Mouse (Mus musculus) midbrain, embryonic 10.5 days (tissue): ENCODE data around the gene Zfp229. TPM values are rescaled to one million over a fixed set of nuclear protein-coding genes. Genes with fewer than 3 reads are reported as not detected.
"Not testable (repeated sequence)": the region's sequence is repeated elsewhere in the genome, so short reads cannot be mapped to it uniquely, and the experiment has no call there.

Experiments
- DNase-seq: peaks from one replicate; pipeline ENCODE4 v3.0.0-alpha.2; 2017; ENCODE audit warnings: low spot score
- H3K27ac ChIP-seq: fragments of 300-500 bp; sonication (generic); replicated peaks from 2 replicates; pipeline ENCODE4 v1.5.1; 2016; ENCODE audit warnings: mild to moderate bottlenecking
- H3K27me3 ChIP-seq: fragments of 300-500 bp; sonication (generic); 2 replicates; pipeline ENCODE4 v1.6.1; 2016; ENCODE audit warnings: low read depth, mild to moderate bottlenecking; ENCODE audit not compliant: poor library complexity, severe bottlenecking
- H3K36me3 ChIP-seq: fragments of 300-500 bp; sonication (generic); 2 replicates; pipeline ENCODE4 v1.6.1; 2016; ENCODE audit warnings: mild to moderate bottlenecking, moderate library complexity
- H3K4me1 ChIP-seq: fragments of 300-500 bp; sonication (generic); 2 replicates; pipeline ENCODE4 v1.6.1; 2016
- H3K4me3 ChIP-seq: fragments of 300-500 bp; sonication (generic); 2 replicates; pipeline ENCODE4 v1.5.1; 2016; ENCODE audit warnings: mild to moderate bottlenecking, moderate library complexity
- H3K9me3 ChIP-seq: fragments of 300-500 bp; sonication (generic); replicated peaks from 2 replicates; pipeline ENCODE4 v1.6.1; 2016; ENCODE audit warnings: mild to moderate bottlenecking
- WGBS: fragments of 180-500 bp; shearing (Covaris S2); methylation state at CpG from one replicate; pipeline ENCODE4 v1.1.7; 2016; 5-methylcytosine and 5-hydroxymethylcytosine counted together
- polyA plus RNA-seq: library from polyadenylated mRNA; unstranded; fragments of >200 nt; fragmentation: Nextera tagmentation; extraction: Ambion mirVana; gene quantifications from 2 replicates; pipeline ENCODE4 v1.2.1, GENCODE M21; 2016

Gene Zfp229
- polyA plus RNA-seq, 1 experiment from 2014 or later: 7.8 TPM

GRCm38 (mm10) chr17:21770336-21770735 is 39.7 kb downstream of the Zfp229 start:
- Histone ChIP-seq H3K4me1 (no peaks in the 10 kb centered on the region), H3K27ac (no peak overlapping the region), H3K36me3 (no peaks in the 10 kb centered on the region), H3K9me3 (no peaks in the 10 kb centered on the region; the same call in 1 of the 2 replicates), H3K27me3 (no peaks in the 10 kb centered on the region), H3K4me3 (no peak overlapping the region)
- DNase-seq: no peak
- WGBS: 86% methylated on average over 2 of the region's 2 CpGs

DNA sequence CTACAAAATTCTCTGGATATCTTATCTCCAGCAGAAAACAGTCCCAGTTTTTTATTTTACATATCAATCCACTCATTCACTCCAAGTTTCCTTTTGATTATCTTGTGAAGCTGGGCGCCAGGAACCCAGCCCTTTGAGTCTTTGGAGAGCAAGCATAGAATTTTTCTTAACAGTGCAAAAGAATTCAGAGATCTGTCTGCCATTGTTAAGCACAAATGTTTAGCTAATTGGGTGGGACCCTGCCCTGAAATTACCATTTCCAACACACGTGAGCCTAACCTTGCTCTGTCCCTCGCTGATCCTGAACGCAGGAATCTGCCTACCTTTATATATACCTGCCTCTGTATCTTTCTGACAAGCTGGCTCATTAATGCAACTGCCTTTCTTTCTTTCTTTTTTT is 61.7 kb downstream of the Zfp229 start:
- DNase-seq: no peak
- Histone ChIP-seq H3K27me3 (no peaks in the 10 kb centered on the region), H3K4me3 (no peak overlapping the region), H3K4me1 (no peaks in the 10 kb centered on the region), H3K9me3 (peaks cover 16% of the 10 kb centered on the region), H3K27ac (no peak overlapping the region), H3K36me3 (no peaks in the 10 kb centered on the region)
- 86% methylated on average over 4 of the region's 4 CpGs for WGBS

GRCm38 (mm10) chr17:21801373-21801772 is 70.8 kb downstream of the Zfp229 start:
- not testable (repeated sequence) for DNase-seq

More at GRCm38 (mm10) chr17:21801373-21801772, 70.8 kb downstream of the Zfp229 start:
- not testable (repeated sequence) for H3K4me3 ChIP-seq, H3K27ac ChIP-seq, H3K36me3 ChIP-seq, H3K27me3 ChIP-seq, H3K4me1 ChIP-seq
- WGBS: 55% methylated on average over 19 of the region's 19 CpGs
- peaks cover 17% of the 10 kb centered on the region for H3K9me3 ChIP-seq

Other genes starting within 250 kb of the Zfp229 start
- gene Zfp53, start 241.8 kb upstream of the Zfp229 start, polyA plus RNA-seq: 10.0 and 10.3 TPM in 2 replicates
- gene Zfp52, start 195.3 kb upstream of the Zfp229 start, polyA plus RNA-seq: 1.7 and 2.2 TPM in 2 replicates
- 14.0 and 14.6 TPM in 2 replicates for gene Zfp948, start 163.8 kb upstream of the Zfp229 start, polyA plus RNA-seq
- 5.7 and 6.9 TPM in 2 replicates for gene Zfp983, start 80.2 kb upstream of the Zfp229 start, polyA plus RNA-seq
- 10.7 and 14.2 TPM in 2 replicates for gene Gm10226, start 38.9 kb upstream of the Zfp229 start, polyA plus RNA-seq
- gene Zfp760, start 23.1 kb upstream of the Zfp229 start, polyA plus RNA-seq: 18.6 and 20.7 TPM in 2 replicates
- 5.4 and 5.6 TPM in 2 replicates for gene Zfp820, start 115.0 kb downstream of the Zfp229 start, polyA plus RNA-seq
- gene Zfp995, start 179.1 kb downstream of the Zfp229 start, polyA plus RNA-seq: 6.6 and 8.1 TPM in 2 replicates
- gene Zfp942, start 231.7 kb downstream of the Zfp229 start, polyA plus RNA-seq: 22.0 and 22.2 TPM in 2 replicates
- gene Zfp943, start 231.8 kb downstream of the Zfp229 start, polyA plus RNA-seq: 14.8 and 16.9 TPM in 2 replicates